Mouse (Mus musculus): ENCODE results near the gene Ifnlr1. TPM values are rescaled to one million over a fixed set of nuclear protein-coding genes. Genes with fewer than 3 reads are reported as not detected.
A peak's percentile ranks its signal among the peaks of the same experiment; 100 is the strongest.

Ifnlr1 gene
- total and polyA plus RNA-seq, 2 experiments from 2014 or later = 0.08 to 0.10 TPM

GRCm38 (mm10) chr4:135684731-135685130, 1.4 kb upstream of the Ifnlr1 start:
- ATAC-seq (no peak), DNase-seq (peak; percentile 16)
- no peak for TF ChIP-seq CTCF (IDR thresholded peaks at IDR 0.05; ENCODE audit: low read depth)
- no peaks in the 10 kb centered on the region for H3K36me3 ChIP-seq (ENCODE audit: insufficient read depth)
- no peak overlapping the region for H3K9ac ChIP-seq
- H3K4me1 ChIP-seq (ENCODE audit: insufficient read depth) = no peaks in the 10 kb centered on the region
- no peak overlapping the region for H3K4me2 ChIP-seq (ENCODE audit: low read depth)
- WGBS = 29% methylated on average over 3 of the region's 3 CpGs
- no peak overlapping the region for H3K27ac ChIP-seq (ENCODE audit: low read depth, low read length)
- no peak overlapping the region for H3K4me3 ChIP-seq (ENCODE audit: low read depth, low read length)
- no peaks in the 10 kb centered on the region for H3K9me3 ChIP-seq (ENCODE audit: low read length)
- peaks cover 37% of the 10 kb centered on the region for H3K27me3 ChIP-seq (ENCODE audit: insufficient read depth, low read length)

- Histone ChIP-seq H3K36me3 (ENCODE audit: insufficient read depth) (no peaks in the 10 kb centered on the region), H3K27me3 (ENCODE audit: insufficient read depth, low read length) (peaks cover 37% of the 10 kb centered on the region), H3K9me3 (ENCODE audit: low read length) (no peaks in the 10 kb centered on the region), H3K4me1 (ENCODE audit: insufficient read depth) (no peaks in the 10 kb centered on the region), H3K9ac (peak overlapping the region; percentile 37), H3K27ac (ENCODE audit: low read depth, low read length) (no peak overlapping the region), H3K4me2 (ENCODE audit: low read depth) (peak overlapping the region; percentile 92), H3K4me3 (ENCODE audit: low read depth, low read length) (peak overlapping the region; percentile 43)
- 6% methylated on average over 21 of the region's 21 CpGs for WGBS
- DNase-seq (no peak), ATAC-seq (no peak)
- no peak for TF ChIP-seq CTCF (IDR thresholded peaks at IDR 0.05; ENCODE audit: low read depth)
These were observed 474 bp downstream of the Ifnlr1 start for GRCm38 (mm10) chr4:135686568-135686953.

GRCm38 (mm10) chr4:135689797-135690196, 3.7 kb downstream of the Ifnlr1 start:
- no peaks in the 10 kb centered on the region for H3K9me3 ChIP-seq (ENCODE audit: low read length)
- ATAC-seq = no peak
- no peak overlapping the region for H3K4me3 ChIP-seq (ENCODE audit: low read depth, low read length)
- H3K36me3 ChIP-seq (ENCODE audit: insufficient read depth) = no peaks in the 10 kb centered on the region
- WGBS = 86% methylated on average over 7 of the region's 7 CpGs
- H3K27me3 ChIP-seq (ENCODE audit: insufficient read depth, low read length) = peaks cover 35% of the 10 kb centered on the region
- no peak overlapping the region for H3K4me2 ChIP-seq (ENCODE audit: low read depth)
- DNase-seq = no peak
- TF ChIP-seq CTCF (IDR thresholded peaks at IDR 0.05; ENCODE audit: low read depth) = no peak
- H3K27ac ChIP-seq (ENCODE audit: low read depth, low read length) = no peak overlapping the region
- H3K9ac ChIP-seq = no peak overlapping the region
- H3K4me1 ChIP-seq (ENCODE audit: insufficient read depth) = no peaks in the 10 kb centered on the region

- Histone ChIP-seq H3K4me1 (ENCODE audit: insufficient read depth) (no peaks in the 10 kb centered on the region), H3K27ac (ENCODE audit: low read depth, low read length) (no peak overlapping the region), H3K27me3 (ENCODE audit: insufficient read depth, low read length) (peaks cover 31% of the 10 kb centered on the region), H3K9ac (no peak overlapping the region), H3K4me2 (ENCODE audit: low read depth) (no peak overlapping the region), H3K9me3 (ENCODE audit: low read length) (no peaks in the 10 kb centered on the region), H3K36me3 (ENCODE audit: insufficient read depth) (no peaks in the 10 kb centered on the region), H3K4me3 (ENCODE audit: low read depth, low read length) (no peak overlapping the region)
- no peak for TF ChIP-seq CTCF (IDR thresholded peaks at IDR 0.05; ENCODE audit: low read depth)
- no peak for DNase-seq
- 78% methylated on average over 11 of the region's 11 CpGs for WGBS
- no peak for ATAC-seq
These were observed 4.2 kb downstream of the Ifnlr1 start for GRCm38 (mm10) chr4:135690241-135690640.

- no peak for DNase-seq
- Histone ChIP-seq H3K4me2 (ENCODE audit: low read depth) (no peak overlapping the region), H3K36me3 (ENCODE audit: insufficient read depth) (no peaks in the 10 kb centered on the region), H3K9ac (no peak overlapping the region), H3K9me3 (ENCODE audit: low read length) (no peaks in the 10 kb centered on the region), H3K27ac (ENCODE audit: low read depth, low read length) (no peak overlapping the region), H3K27me3 (ENCODE audit: insufficient read depth, low read length) (peaks cover 8% of the 10 kb centered on the region; the same call in 1 of the 2 replicates), H3K4me3 (ENCODE audit: low read depth, low read length) (no peak overlapping the region), H3K4me1 (ENCODE audit: insufficient read depth) (no peaks in the 10 kb centered on the region)
- 85% methylated on average over 4 of the region's 4 CpGs for WGBS
- ATAC-seq = no peak
- no peak for TF ChIP-seq CTCF (IDR thresholded peaks at IDR 0.05; ENCODE audit: low read depth)
These were observed 6.8 kb downstream of the Ifnlr1 start for GRCm38 (mm10) chr4:135692916-135693315.

GRCm38 (mm10) chr4:135698498-135698897, 12.4 kb downstream of the Ifnlr1 start:
- Histone ChIP-seq H3K4me2 (ENCODE audit: low read depth) (no peak overlapping the region), H3K9ac (no peak overlapping the region), H3K4me3 (ENCODE audit: low read depth, low read length) (no peak overlapping the region), H3K36me3 (ENCODE audit: insufficient read depth) (no peaks in the 10 kb centered on the region), H3K27ac (ENCODE audit: low read depth, low read length) (no peak overlapping the region), H3K27me3 (ENCODE audit: insufficient read depth, low read length) (no peaks in the 10 kb centered on the region), H3K9me3 (ENCODE audit: low read length) (no peaks in the 10 kb centered on the region), H3K4me1 (ENCODE audit: insufficient read depth) (no peaks in the 10 kb centered on the region)
- ATAC-seq (no peak), DNase-seq (no peak)
- no peak for TF ChIP-seq CTCF (IDR thresholded peaks at IDR 0.05; ENCODE audit: low read depth)
- WGBS = 86% methylated on average over 7 of the region's 7 CpGs

- 84% methylated on average over 13 of the region's 13 CpGs for WGBS
- no peak overlapping the region for H3K9ac ChIP-seq
- no peak for TF ChIP-seq CTCF (IDR thresholded peaks at IDR 0.05; ENCODE audit: low read depth)
- H3K4me2 ChIP-seq (ENCODE audit: low read depth) = no peak overlapping the region
- no peaks in the 10 kb centered on the region for H3K9me3 ChIP-seq (ENCODE audit: low read length)
- no peak overlapping the region for H3K4me3 ChIP-seq (ENCODE audit: low read depth, low read length)
- H3K4me1 ChIP-seq (ENCODE audit: insufficient read depth) = no peaks in the 10 kb centered on the region
- ATAC-seq (no peak), DNase-seq (no peak)
- no peak overlapping the region for H3K27ac ChIP-seq (ENCODE audit: low read depth, low read length)
- H3K27me3 ChIP-seq (ENCODE audit: insufficient read depth, low read length) = no peaks in the 10 kb centered on the region
- H3K36me3 ChIP-seq (ENCODE audit: insufficient read depth) = no peaks in the 10 kb centered on the region
These were observed 17.4 kb downstream of the Ifnlr1 start for GRCm38 (mm10) chr4:135703497-135703896.

GRCm38 (mm10) chr4:135704016-135704415, 17.9 kb downstream of the Ifnlr1 start:
- no peaks in the 10 kb centered on the region for H3K27me3 ChIP-seq (ENCODE audit: insufficient read depth, low read length)
- ATAC-seq (no peak), DNase-seq (no peak)
- H3K4me1 ChIP-seq (ENCODE audit: insufficient read depth) = no peaks in the 10 kb centered on the region
- no peak overlapping the region for H3K9ac ChIP-seq
- no peak overlapping the region for H3K4me2 ChIP-seq (ENCODE audit: low read depth)
- WGBS = 35% methylated on average over 6 of the region's 6 CpGs
- H3K27ac ChIP-seq (ENCODE audit: low read depth, low read length) = no peak overlapping the region
- no peaks in the 10 kb centered on the region for H3K9me3 ChIP-seq (ENCODE audit: low read length)
- TF ChIP-seq CTCF (IDR thresholded peaks at IDR 0.05; ENCODE audit: low read depth) = no peak
- H3K36me3 ChIP-seq (ENCODE audit: insufficient read depth) = no peaks in the 10 kb centered on the region
- H3K4me3 ChIP-seq (ENCODE audit: low read depth, low read length) = no peak overlapping the region
